Mouse (Mus musculus) limb, embryonic 11.5 days (tissue): Measurements from ENCODE around the gene Mrps22. TPM values are rescaled to one million over a fixed set of nuclear protein-coding genes. Genes with fewer than 3 reads are reported as not detected.
A peak's percentile ranks its signal among the peaks of the same experiment; 100 is the strongest.

Source experiments
- ATAC-seq: fragments of 200-750 bp; cut with Nextera tagmentation; 2 replicates; pipeline ENCODE4 v1.8.0; 2017; ENCODE audit warnings: low read depth; ENCODE audit not compliant: insufficient number of reproducible peaks, low FRiP score, low TSS enrichment
- DNase-seq: peaks from one replicate; pipeline ENCODE4 v3.0.0-alpha.2; 2015; ENCODE audit warnings: low spot score
- H3K27ac ChIP-seq: fragments of 300-500 bp; sonication (generic); replicated peaks from 2 replicates; pipeline ENCODE4 v1.5.1; 2014; ENCODE audit warnings: low read depth, mild to moderate bottlenecking, low read length
- H3K27me3 ChIP-seq: fragments of 300-500 bp; sonication (generic); 2 replicates; pipeline ENCODE4 v1.6.1; 2014; ENCODE audit warnings: mild to moderate bottlenecking, low read length, mixed read lengths; ENCODE audit not compliant: control insufficient read depth, insufficient read depth
- H3K36me3 ChIP-seq: fragments of 300-500 bp; sonication (generic); 2 replicates; pipeline ENCODE4 v1.6.1; 2014; ENCODE audit warnings: mild to moderate bottlenecking, low read length, moderate library complexity, mixed read lengths; ENCODE audit not compliant: control insufficient read depth, insufficient read depth
- H3K4me1 ChIP-seq: fragments of 300-500 bp; sonication (generic); 2 replicates; pipeline ENCODE4 v1.6.1; 2014; ENCODE audit warnings: low read length, mixed read lengths; ENCODE audit not compliant: control insufficient read depth, insufficient read depth
- H3K4me2 ChIP-seq: fragments of 300-500 bp; sonication (generic); 2 replicates; pipeline ENCODE4 v1.6.1; 2014; ENCODE audit warnings: low read depth, mild to moderate bottlenecking, moderate library complexity; ENCODE audit not compliant: severe bottlenecking
- H3K4me3 ChIP-seq: fragments of 300-500 bp; sonication (generic); 2 replicates; pipeline ENCODE4 v1.5.1; 2014; ENCODE audit warnings: low read depth, low read length
- H3K9ac ChIP-seq: fragments of 300-500 bp; sonication (generic); 2 replicates; pipeline ENCODE4 v1.6.1; 2014; ENCODE audit warnings: mild to moderate bottlenecking, low read length
- H3K9me3 ChIP-seq: fragments of 300-500 bp; sonication (generic); 2 replicates; pipeline ENCODE4 v1.6.1; 2016; ENCODE audit warnings: low read length; ENCODE audit not compliant: control insufficient read depth
- WGBS: fragments of 180-500 bp; shearing (Covaris S2); extraction: QIAGEN DNeasy Blood & Tissue Kit; methylation state at CpG from one replicate; pipeline ENCODE4 v1.1.7; 2014; 5-methylcytosine and 5-hydroxymethylcytosine counted together
- polyA plus RNA-seq: library from polyadenylated mRNA; unstranded; fragments of >200 nt; fragmentation: Nextera tagmentation; extraction: Ambion mirVana; gene quantifications from 2 replicates; pipeline ENCODE4 v1.2.1, GENCODE M21; 2014

The Mrps22 gene
- polyA plus RNA-seq: 76.2 and 82.3 TPM in 2 replicates

DNA sequence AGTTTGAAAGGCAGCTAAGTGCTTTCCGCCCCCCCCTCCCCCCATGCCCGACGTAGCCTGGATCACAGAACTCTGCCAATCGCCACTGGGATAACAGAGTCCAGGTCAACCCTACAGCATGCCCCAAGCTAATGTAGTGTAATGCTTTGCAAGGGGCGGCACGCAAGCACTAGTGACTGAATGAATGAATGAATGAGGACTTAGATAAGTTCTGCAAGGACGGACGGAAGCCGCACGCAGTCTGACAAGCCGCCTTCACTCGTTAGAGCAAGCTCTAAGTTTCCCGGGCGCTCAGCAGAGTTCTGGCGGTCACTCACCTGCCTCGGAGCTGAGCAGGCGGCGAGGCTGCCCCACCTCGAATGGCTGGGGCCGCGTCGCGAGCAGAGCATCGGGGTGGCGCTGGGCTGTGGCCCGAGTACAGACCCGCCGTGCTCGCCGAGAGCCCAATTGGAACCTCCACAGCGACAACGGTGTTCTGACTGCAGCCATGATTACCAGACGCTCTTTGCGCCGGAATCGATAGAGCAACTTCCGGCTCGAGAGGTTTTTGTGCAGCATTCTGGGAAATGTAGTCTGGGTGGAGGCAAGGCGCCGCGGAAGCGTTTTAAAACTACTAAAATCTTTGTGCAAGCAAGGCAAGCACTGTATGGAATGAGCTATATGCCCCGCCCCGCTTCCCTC is at the start of gene Mrps22:
Gene Mrps22 (minus strand): TSS at position 505 of the 681 bp plus-strand sequence.
- no peak within 1 kb of the TSS for H3K27ac ChIP-seq

GRCm38 (mm10) chr9:98650547-98650946 is 49.1 kb upstream of the Mrps22 start:
- 0 out of 2 replicates have a peak, but pooled peaks cover 2% of the 10 kb centered on the region for H3K27me3 ChIP-seq
- 27% methylated on average over 8 of the region's 8 CpGs for WGBS
- ATAC-seq: no peak

More for the DNA sequence above, at the start of gene Mrps22:
- under 1% methylated on average over 44 of the region's 44 CpGs for WGBS
- Histone ChIP-seq H3K4me1 (peaks cover 4% of the 10 kb centered on the region; the same call in 1 of the 2 replicates), H3K4me2 (peak within 1 kb of the TSS; percentile 74), H3K27me3 (no peaks in the 10 kb centered on the region), H3K9ac (peak within 1 kb of the TSS; percentile 66), H3K36me3 (peaks cover 4% of the 10 kb centered on the region; the same call in 1 of the 2 replicates), H3K4me3 (peak within 1 kb of the TSS; percentile 69), H3K9me3 (no peaks in the 10 kb centered on the region)
- peak; percentile 86 for DNase-seq
- ATAC-seq: peak; percentile 94

DNA sequence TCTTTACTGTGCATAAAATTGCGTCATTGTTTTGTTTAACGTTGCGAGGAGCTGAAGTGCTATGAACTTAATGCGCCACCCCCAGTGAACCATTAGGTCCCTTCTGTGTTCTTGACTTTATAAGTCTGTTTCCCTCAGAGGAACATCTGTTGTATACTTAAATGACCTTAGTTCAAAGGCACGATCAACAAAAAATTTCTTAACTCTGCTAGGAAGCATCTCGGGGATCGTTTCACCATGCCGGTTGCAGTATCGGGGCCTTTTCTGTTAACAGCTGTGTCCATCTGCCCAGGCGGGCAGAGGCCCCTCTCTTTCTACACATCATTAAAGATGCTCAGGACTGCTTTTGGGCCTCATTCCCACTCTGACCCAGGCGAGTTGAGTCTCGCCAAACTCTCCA is 46.0 kb upstream of the Mrps22 start:
- H3K27ac ChIP-seq: no peak overlapping the region
- no peak overlapping the region for H3K9ac ChIP-seq
- peaks cover 5% of the 10 kb centered on the region for H3K4me1 ChIP-seq
- no peaks in the 10 kb centered on the region for H3K27me3 ChIP-seq
- H3K4me2 ChIP-seq: no peak overlapping the region
- no peak overlapping the region for H3K4me3 ChIP-seq
- no peaks in the 10 kb centered on the region for H3K36me3 ChIP-seq
- 72% methylated on average over 12 of the region's 12 CpGs for WGBS
- H3K9me3 ChIP-seq: no peaks in the 10 kb centered on the region
- DNase-seq: no peak
- no peak for ATAC-seq

More at GRCm38 (mm10) chr9:98650547-98650946, 49.1 kb upstream of the Mrps22 start:
- peaks cover 5% of the 10 kb centered on the region for H3K4me1 ChIP-seq
- H3K9ac ChIP-seq: no peak overlapping the region
- H3K27ac ChIP-seq: no peak overlapping the region
- H3K4me3 ChIP-seq: no peak overlapping the region
- peak; percentile 39 for DNase-seq
- H3K36me3 ChIP-seq: no peaks in the 10 kb centered on the region
- no peaks in the 10 kb centered on the region for H3K9me3 ChIP-seq
- no peak overlapping the region for H3K4me2 ChIP-seq

- 24% methylated on average over 4 of the region's 4 CpGs for WGBS
- H3K27ac ChIP-seq: no peak overlapping the region
- H3K9me3 ChIP-seq: no peaks in the 10 kb centered on the region
- no peak for ATAC-seq
- peaks cover 3% of the 10 kb centered on the region for H3K4me1 ChIP-seq
- peak; percentile 88 for DNase-seq
- H3K4me3 ChIP-seq: no peak overlapping the region
- H3K27me3 ChIP-seq: no peaks in the 10 kb centered on the region
- no peak overlapping the region for H3K4me2 ChIP-seq
- H3K36me3 ChIP-seq: no peaks in the 10 kb centered on the region
- H3K9ac ChIP-seq: no peak overlapping the region
These were observed 44.3 kb upstream of the Mrps22 start for GRCm38 (mm10) chr9:98645750-98646149.

DNA sequence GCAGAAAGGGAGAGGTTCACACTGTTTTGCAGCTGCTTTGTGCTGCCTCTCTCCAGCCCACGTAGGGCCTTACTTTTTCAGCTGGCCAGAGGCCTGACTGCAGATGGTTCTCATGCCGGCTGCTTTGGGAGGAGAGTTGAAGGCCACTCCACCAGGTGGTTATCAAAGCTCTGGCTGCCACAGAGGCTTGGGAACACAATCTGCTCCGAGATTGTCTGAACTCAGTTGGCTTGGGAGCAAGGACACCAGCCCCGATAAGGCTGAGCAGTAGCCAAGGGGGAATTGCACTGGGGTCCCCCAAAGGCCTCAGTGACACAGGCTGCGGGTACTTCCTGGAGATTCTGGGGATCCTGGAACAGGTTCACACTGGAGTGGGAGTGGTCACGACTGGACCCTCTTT is 40.7 kb upstream of the Mrps22 start:
- Histone ChIP-seq H3K4me3 (no peak overlapping the region), H3K9ac (no peak overlapping the region), H3K27me3 (no peaks in the 10 kb centered on the region), H3K9me3 (no peaks in the 10 kb centered on the region), H3K27ac (no peak overlapping the region), H3K4me1 (no peaks in the 10 kb centered on the region), H3K4me2 (no peak overlapping the region), H3K36me3 (no peaks in the 10 kb centered on the region)
- DNase-seq (no peak), ATAC-seq (no peak)
- WGBS: 79% methylated on average over 6 of the region's 6 CpGs

GRCm38 (mm10) chr9:98633287-98634162 is 32.1 kb upstream of the Mrps22 start:
- Histone ChIP-seq H3K9me3 (no peaks in the 10 kb centered on the region), H3K4me3 (no peak overlapping the region), H3K36me3 (no peaks in the 10 kb centered on the region), H3K27me3 (no peaks in the 10 kb centered on the region), H3K27ac (no peak overlapping the region), H3K4me1 (no peaks in the 10 kb centered on the region), H3K9ac (no peak overlapping the region), H3K4me2 (no peak overlapping the region)
- DNase-seq (no peak), ATAC-seq (no peak)
- 63% methylated on average over 13 of the region's 13 CpGs for WGBS

GRCm38 (mm10) chr9:98628480-98628879 is 27.0 kb upstream of the Mrps22 start:
- no peak overlapping the region for H3K9ac ChIP-seq
- no peak overlapping the region for H3K4me3 ChIP-seq
- DNase-seq: no peak
- ATAC-seq: no peak
- no peaks in the 10 kb centered on the region for H3K9me3 ChIP-seq
- no peaks in the 10 kb centered on the region for H3K4me1 ChIP-seq
- H3K36me3 ChIP-seq: no peaks in the 10 kb centered on the region
- WGBS: 44% methylated on average over 3 of the region's 3 CpGs
- H3K4me2 ChIP-seq: no peak overlapping the region
- no peaks in the 10 kb centered on the region for H3K27me3 ChIP-seq
- H3K27ac ChIP-seq: no peak overlapping the region

DNA sequence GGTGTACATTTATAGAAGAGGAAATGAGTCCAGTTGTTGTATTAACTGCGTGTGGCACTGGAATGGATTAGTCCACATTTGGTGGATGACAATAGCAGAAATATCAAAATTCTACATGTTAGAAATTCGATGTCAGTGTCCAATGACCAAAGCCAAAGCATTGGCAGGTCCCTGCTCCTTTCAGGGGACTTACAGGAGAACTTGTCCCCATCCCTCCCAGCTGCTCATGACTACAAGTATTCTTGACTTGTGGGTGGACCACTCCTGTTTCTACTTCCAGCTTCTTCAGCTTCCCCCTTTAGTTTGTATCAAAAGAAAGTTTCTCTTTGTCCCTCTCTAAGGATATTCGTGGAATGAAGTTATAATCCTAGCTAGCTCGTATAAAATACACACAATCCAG is 3.4 kb upstream of the Mrps22 start:
- 77% methylated on average over 4 of the region's 4 CpGs for WGBS
- no peak overlapping the region for H3K4me3 ChIP-seq

More for the DNA sequence above, 3.4 kb upstream of the Mrps22 start:
- Histone ChIP-seq H3K9me3 (no peaks in the 10 kb centered on the region), H3K4me1 (peaks cover 4% of the 10 kb centered on the region; the same call in 1 of the 2 replicates), H3K36me3 (no peaks in the 10 kb centered on the region), H3K27me3 (no peaks in the 10 kb centered on the region), H3K9ac (no peak overlapping the region), H3K4me2 (no peak overlapping the region), H3K27ac (no peak overlapping the region)
- no peak for ATAC-seq
- DNase-seq: no peak
